Mouse (Mus musculus): ENCODE data around the gene Plekho1. TPM values are rescaled to one million over a fixed set of nuclear protein-coding genes. Genes with fewer than 3 reads are reported as not detected.
"Not testable (repeated sequence)": the region's sequence is repeated elsewhere in the genome, so short reads cannot be mapped to it uniquely, and the experiment has no call there.

Gene Plekho1
- polyA plus RNA-seq, 1 experiment from 2014 or later = 80.1 TPM

- no peak for ATAC-seq (ENCODE audit: low FRiP score, low read depth)
- H3K4me3 ChIP-seq = no peak overlapping the region
- H3K9me3 ChIP-seq = no peaks in the 10 kb centered on the region
- no peaks in the 10 kb centered on the region for H3K36me3 ChIP-seq
- 93% methylated on average over 5 of the region's 5 CpGs for WGBS
- no peaks in the 10 kb centered on the region for H3K27me3 ChIP-seq
- peaks cover 13% of the 10 kb centered on the region for H3K4me1 ChIP-seq
- no peak overlapping the region for H3K9ac ChIP-seq (replicated peaks)
- H3K4me2 ChIP-seq (replicated peaks) = no peak overlapping the region
- H3K27ac ChIP-seq (replicated peaks) = no peak overlapping the region
These were observed 40.5 kb downstream of the Plekho1 start for GRCm38 (mm10) chr3:95955318-95955717.

GRCm38 (mm10) chr3:95954648-95955173 is 41.1 kb downstream of the Plekho1 start:
- WGBS = 90% methylated on average over 12 of the region's 12 CpGs
- not testable (repeated sequence) for ATAC-seq (ENCODE audit: low FRiP score, low read depth); H3K9ac ChIP-seq (replicated peaks)

DNA sequence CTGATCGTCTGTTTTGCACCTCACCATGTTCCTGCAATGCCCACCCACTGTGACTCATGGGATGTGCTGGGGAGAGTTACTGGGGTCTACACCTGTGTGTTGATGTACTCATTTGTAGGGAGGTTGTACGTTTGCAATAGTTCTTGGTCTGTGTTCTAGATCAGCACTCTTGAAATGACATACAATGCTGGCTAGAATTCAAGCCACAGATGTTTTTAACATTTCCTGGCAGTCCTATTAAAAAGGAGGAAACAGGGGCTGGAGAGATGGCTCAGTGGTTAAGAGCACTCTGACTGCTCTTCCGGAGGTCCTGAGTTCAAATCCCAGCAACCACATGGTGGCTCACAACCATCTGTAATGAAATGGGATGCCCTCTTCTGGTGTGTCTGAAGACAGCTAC is 42.3 kb downstream of the Plekho1 start:
- H3K9me3 ChIP-seq = no peaks in the 10 kb centered on the region
- whole genome bisulfite sequencing = 67% methylated on average over 3 of the region's 3 CpGs
- H3K27ac ChIP-seq (replicated peaks) = peak overlapping the region; percentile 80
- ATAC-seq (ENCODE audit: low FRiP score, low read depth) = no peak
- 0 out of 2 replicates have a peak, but pooled peaks cover 6% of the 10 kb centered on the region for H3K36me3 ChIP-seq
- H3K4me3 ChIP-seq = no peak overlapping the region
- H3K27me3 ChIP-seq = no peaks in the 10 kb centered on the region
- H3K4me1 ChIP-seq = peaks cover 13% of the 10 kb centered on the region
- H3K4me2 ChIP-seq (replicated peaks) = no peak overlapping the region
- 0 out of 2 replicates have a peak overlapping the region, but pooled peaks have one; percentile 0 for H3K9ac ChIP-seq (replicated peaks)

More at GRCm38 (mm10) chr3:95954648-95955173, 41.1 kb downstream of the Plekho1 start:
- H3K27me3 ChIP-seq; H3K9me3 ChIP-seq; H3K4me2 ChIP-seq (replicated peaks); H3K4me3 ChIP-seq; H3K36me3 ChIP-seq; H3K27ac ChIP-seq (replicated peaks): not testable (repeated sequence)
- peaks cover 13% of the 10 kb centered on the region for H3K4me1 ChIP-seq

- H3K27ac ChIP-seq (replicated peaks) = peak overlapping the region; percentile 80
- H3K27me3 ChIP-seq = no peaks in the 10 kb centered on the region
- H3K9ac ChIP-seq (replicated peaks) = 0 out of 2 replicates have a peak overlapping the region, but pooled peaks have one; percentile 0
- H3K4me2 ChIP-seq (replicated peaks) = no peak overlapping the region
- H3K4me3 ChIP-seq = no peak overlapping the region
- 0 out of 2 replicates have a peak, but pooled peaks cover 10% of the 10 kb centered on the region for H3K36me3 ChIP-seq
- H3K4me1 ChIP-seq = peaks cover 13% of the 10 kb centered on the region
- no peaks in the 10 kb centered on the region for H3K9me3 ChIP-seq
- no peak for ATAC-seq (ENCODE audit: low FRiP score, low read depth)
These were observed 42.8 kb downstream of the Plekho1 start for GRCm38 (mm10) chr3:95953023-95953422.

DNA sequence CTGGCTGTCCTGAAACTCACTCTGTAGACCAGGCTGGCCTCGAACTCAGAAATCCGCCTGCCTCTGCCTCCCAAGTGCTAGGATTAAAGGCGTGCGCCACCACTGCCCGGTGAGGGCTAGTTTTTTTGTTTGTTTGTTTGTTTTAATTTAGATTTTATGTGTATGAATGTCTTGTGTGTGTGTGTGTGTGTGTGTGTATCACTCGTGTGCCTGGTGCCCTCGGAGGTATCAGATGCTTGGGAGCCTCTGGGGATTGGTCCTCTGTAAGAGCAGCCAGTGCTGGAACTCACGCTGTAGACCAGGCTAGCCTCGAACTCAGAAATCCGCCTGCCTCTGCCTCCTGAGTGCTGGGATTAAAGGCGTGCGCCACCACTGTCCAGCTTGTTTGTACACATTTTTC is 44.2 kb downstream of the Plekho1 start:
- Histone ChIP-seq H3K4me2 (replicated peaks) (peak overlapping the region; percentile 75), H3K36me3 (0 out of 2 replicates have a peak, but pooled peaks cover 11% of the 10 kb centered on the region), H3K4me3 (peak overlapping the region; percentile 57), H3K4me1 (peaks cover 13% of the 10 kb centered on the region), H3K27ac (replicated peaks) (peak overlapping the region; percentile 98), H3K9ac (replicated peaks) (peak overlapping the region; percentile 64)
- H3K9me3 ChIP-seq; H3K27me3 ChIP-seq; ATAC-seq (ENCODE audit: low FRiP score, low read depth): not testable (repeated sequence)
- 73% methylated on average over 12 of the region's 12 CpGs for WGBS

- ATAC-seq (ENCODE audit: low FRiP score, low read depth) = peak; percentile 95
- peak overlapping the region; percentile 75 for H3K4me2 ChIP-seq (replicated peaks)
These were observed 44.8 kb downstream of the Plekho1 start for GRCm38 (mm10) chr3:95950763-95951551.

DNA sequence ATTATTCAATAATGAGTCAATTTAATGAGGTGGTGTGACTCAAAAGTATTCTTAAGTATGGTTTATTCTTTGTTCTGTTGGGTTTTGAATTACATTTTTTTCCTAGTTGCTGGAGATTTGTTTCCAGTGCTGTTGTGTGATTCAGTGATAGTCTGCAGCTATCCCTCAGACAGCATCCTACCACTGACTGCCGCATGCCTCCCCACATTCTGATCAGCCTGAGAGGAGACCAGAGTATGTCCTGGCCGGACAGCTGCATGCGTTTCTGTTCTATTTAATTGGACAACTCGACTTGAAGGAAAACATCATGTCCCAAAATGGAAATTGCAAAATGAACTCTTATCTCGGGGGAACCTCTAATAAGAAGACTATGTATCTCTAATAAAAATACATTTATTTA is 47.5 kb downstream of the Plekho1 start:
- peaks cover 11% of the 10 kb centered on the region for H3K4me1 ChIP-seq
- H3K4me3 ChIP-seq = no peak overlapping the region
- H3K9me3 ChIP-seq = no peaks in the 10 kb centered on the region
- WGBS = 93% methylated on average over 5 of the region's 5 CpGs
- no peak overlapping the region for H3K4me2 ChIP-seq (replicated peaks)
- H3K27ac ChIP-seq (replicated peaks) = no peak overlapping the region
- H3K27me3 ChIP-seq = no peaks in the 10 kb centered on the region
- no peak for ATAC-seq (ENCODE audit: low FRiP score, low read depth)
- no peak overlapping the region for H3K9ac ChIP-seq (replicated peaks)
- H3K36me3 ChIP-seq = peaks cover 37% of the 10 kb centered on the region

More at GRCm38 (mm10) chr3:95950763-95951551, 44.8 kb downstream of the Plekho1 start:
- Histone ChIP-seq H3K9ac (replicated peaks) (peak overlapping the region; percentile 64), H3K36me3 (peaks cover 16% of the 10 kb centered on the region), H3K4me3 (peak overlapping the region; percentile 57), H3K4me1 (peaks cover 13% of the 10 kb centered on the region), H3K9me3 (no peaks in the 10 kb centered on the region), H3K27ac (replicated peaks) (peak overlapping the region; percentile 98), H3K27me3 (no peaks in the 10 kb centered on the region)
- 2% methylated on average over 49 of the region's 49 CpGs for WGBS

DNA sequence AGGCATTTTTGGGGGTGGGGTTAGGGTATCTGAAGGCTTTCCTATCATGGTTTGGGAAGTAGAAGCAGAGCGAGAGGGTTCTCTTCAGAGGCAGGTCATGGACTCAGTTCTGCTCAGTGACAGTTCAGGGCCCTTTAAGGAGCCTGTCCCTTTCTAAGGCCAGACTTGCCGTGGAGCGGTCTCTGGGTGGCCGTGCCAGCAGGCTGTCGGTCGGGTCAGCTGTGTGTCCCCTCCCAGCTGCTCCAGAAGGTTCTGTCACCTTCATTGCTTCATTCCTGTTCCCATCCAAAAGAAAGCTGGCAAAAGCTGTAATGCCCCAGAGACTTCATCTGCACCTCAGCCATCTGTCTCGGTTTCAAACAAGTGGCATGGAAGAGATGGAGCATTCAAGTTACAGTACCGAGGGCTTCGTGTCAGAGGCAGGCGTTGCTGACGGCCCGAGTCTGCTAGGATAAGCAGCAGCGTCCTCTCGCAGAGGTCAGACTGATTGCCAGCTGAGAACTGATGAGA is 50.0 kb downstream of the Plekho1 start:
- peaks cover 61% of the 10 kb centered on the region for H3K36me3 ChIP-seq
- ATAC-seq (ENCODE audit: low FRiP score, low read depth) = no peak
- no peak overlapping the region for H3K4me2 ChIP-seq (replicated peaks)
- WGBS = 88% methylated on average over 14 of the region's 14 CpGs
- no peaks in the 10 kb centered on the region for H3K9me3 ChIP-seq
- H3K4me3 ChIP-seq = no peak overlapping the region
- no peak overlapping the region for H3K9ac ChIP-seq (replicated peaks)
- H3K27ac ChIP-seq (replicated peaks) = no peak overlapping the region
- H3K4me1 ChIP-seq = no peaks in the 10 kb centered on the region
- no peaks in the 10 kb centered on the region for H3K27me3 ChIP-seq

DNA sequence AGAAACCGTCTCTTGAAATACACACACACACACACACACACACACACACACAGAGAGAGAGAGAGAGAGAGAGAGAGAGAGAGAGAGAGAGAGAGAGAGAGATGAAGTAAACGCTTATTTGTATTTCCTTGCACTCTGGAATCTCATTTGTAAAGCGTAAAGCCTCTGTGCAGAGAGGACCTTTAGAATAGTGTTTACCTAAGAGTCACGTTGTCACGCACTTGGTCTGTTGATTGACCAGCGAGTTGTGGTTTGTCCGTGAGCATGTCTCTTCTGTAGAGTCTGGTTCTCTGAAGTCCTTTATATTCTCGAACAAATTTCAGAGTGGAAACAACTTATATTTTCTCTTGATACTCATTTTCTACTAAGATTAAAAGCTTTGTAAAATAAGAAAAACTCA is 51.1 kb downstream of the Plekho1 start:
- ATAC-seq (ENCODE audit: low FRiP score, low read depth) = no peak
- H3K36me3 ChIP-seq = peaks cover 71% of the 10 kb centered on the region
- H3K9ac ChIP-seq (replicated peaks) = no peak overlapping the region
- no peaks in the 10 kb centered on the region for H3K9me3 ChIP-seq
- no peaks in the 10 kb centered on the region for H3K4me1 ChIP-seq
- H3K27ac ChIP-seq (replicated peaks) = no peak overlapping the region
- H3K4me3 ChIP-seq = no peak overlapping the region
- no peak overlapping the region for H3K4me2 ChIP-seq (replicated peaks)
- 94% methylated on average over 8 of the region's 8 CpGs for WGBS
- H3K27me3 ChIP-seq = no peaks in the 10 kb centered on the region

- WGBS = 91% methylated on average over 7 of the region's 7 CpGs
- no peak overlapping the region for H3K9ac ChIP-seq (replicated peaks)
These were observed 52.6 kb downstream of the Plekho1 start for GRCm38 (mm10) chr3:95943226-95943625.

GRCm38 (mm10) chr3:95942749-95943148 is 53.1 kb downstream of the Plekho1 start:
- Histone ChIP-seq H3K4me2 (replicated peaks) (no peak overlapping the region), H3K4me3 (no peak overlapping the region), H3K27ac (replicated peaks) (no peak overlapping the region), H3K27me3 (no peaks in the 10 kb centered on the region), H3K36me3 (peaks cover 81% of the 10 kb centered on the region), H3K4me1 (no peaks in the 10 kb centered on the region), H3K9ac (replicated peaks) (no peak overlapping the region), H3K9me3 (no peaks in the 10 kb centered on the region)
- no peak for ATAC-seq (ENCODE audit: low FRiP score, low read depth)
- WGBS = 87% methylated on average over 6 of the region's 6 CpGs

More at GRCm38 (mm10) chr3:95943226-95943625, 52.6 kb downstream of the Plekho1 start:
- Histone ChIP-seq H3K4me1 (no peaks in the 10 kb centered on the region), H3K27ac (replicated peaks) (no peak overlapping the region), H3K4me3 (no peak overlapping the region), H3K9me3 (no peaks in the 10 kb centered on the region), H3K27me3 (no peaks in the 10 kb centered on the region), H3K36me3 (peaks cover 77% of the 10 kb centered on the region), H3K4me2 (replicated peaks) (no peak overlapping the region)
- ATAC-seq (ENCODE audit: low FRiP score, low read depth) = no peak

DNA sequence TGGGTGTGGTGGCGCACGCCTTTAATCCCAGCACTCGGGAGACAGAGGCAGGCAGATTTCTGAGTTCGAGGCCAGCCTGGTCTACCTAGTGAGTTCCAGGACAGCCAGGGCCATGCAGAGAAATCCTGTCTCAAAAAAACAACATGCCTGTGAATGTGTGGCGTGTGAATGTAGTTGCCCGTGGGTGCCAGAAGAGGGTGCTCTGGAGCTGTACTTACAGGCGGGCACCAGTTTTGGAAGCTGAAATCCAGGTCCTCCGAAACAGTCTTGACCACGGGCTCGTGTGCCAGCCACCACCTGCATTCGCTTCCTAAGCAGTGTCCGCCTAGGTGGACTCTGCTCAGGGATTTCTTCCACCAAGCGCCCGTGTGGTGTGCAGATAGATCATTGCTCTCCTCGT is 57.0 kb downstream of the Plekho1 start:
- WGBS = 97% methylated on average over 15 of the region's 15 CpGs
- Histone ChIP-seq H3K27ac (replicated peaks) (no peak overlapping the region), H3K9ac (replicated peaks) (no peak overlapping the region), H3K4me2 (replicated peaks) (no peak overlapping the region), H3K4me1 (no peaks in the 10 kb centered on the region), H3K36me3 (peaks cover 88% of the 10 kb centered on the region), H3K9me3 (no peaks in the 10 kb centered on the region), H3K27me3 (no peaks in the 10 kb centered on the region), H3K4me3 (no peak overlapping the region)
- ATAC-seq (ENCODE audit: low FRiP score, low read depth) = no peak
